Mouse (Mus musculus) CD4-positive, CD25-positive, alpha-beta regulatory T cell, adult 2 months (primary cell): ENCODE measurements around the gene Gimap3.

Source experiments
- DNase-seq: peaks from one replicate; pipeline ENCODE4 v3.0.0-alpha.2; 2012; ENCODE audit warnings: low read depth, low spot score

The Gimap3 gene

GRCm38 (mm10) chr6:48742422-48743351, 28.0 kb downstream of the Gimap3 start:
- peak; percentile 78 for DNase-seq

DNA sequence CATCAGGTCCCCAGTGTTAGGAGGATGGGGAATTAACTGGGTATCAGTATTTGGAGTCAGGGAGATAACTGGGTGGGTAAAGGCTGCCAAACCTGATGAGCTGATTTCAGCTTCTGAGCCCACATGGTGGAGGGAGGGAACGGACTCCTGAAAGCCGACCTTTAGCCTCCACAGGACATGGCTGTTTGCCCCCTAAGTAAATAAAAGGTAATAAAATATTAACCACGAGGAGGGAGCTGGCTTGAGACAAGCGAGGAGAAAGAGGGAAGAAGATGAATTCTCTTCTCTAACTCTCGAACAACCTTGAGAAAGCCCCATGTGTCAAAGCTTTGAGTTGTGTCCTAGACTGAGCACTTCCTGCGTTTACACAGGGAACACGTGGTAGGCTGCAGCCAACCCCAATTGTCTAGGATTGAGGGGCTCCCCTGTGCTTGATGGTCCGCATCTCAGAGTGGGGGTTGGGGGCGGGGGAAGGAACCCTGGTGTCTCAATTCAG, 28.9 kb downstream of the Gimap3 start:
- peak; percentile 68 for DNase-seq

- peak; percentile 63 for DNase-seq
Observed at GRCm38 (mm10) chr6:48741273-48741672, 29.4 kb downstream of the Gimap3 start.

GRCm38 (mm10) chr6:48740501-48741169, 30.0 kb downstream of the Gimap3 start:
- peak; percentile 51 for DNase-seq

- DNase-seq, result no peak
Observed at GRCm38 (mm10) chr6:48739780-48740055, 30.9 kb downstream of the Gimap3 start.

DNA sequence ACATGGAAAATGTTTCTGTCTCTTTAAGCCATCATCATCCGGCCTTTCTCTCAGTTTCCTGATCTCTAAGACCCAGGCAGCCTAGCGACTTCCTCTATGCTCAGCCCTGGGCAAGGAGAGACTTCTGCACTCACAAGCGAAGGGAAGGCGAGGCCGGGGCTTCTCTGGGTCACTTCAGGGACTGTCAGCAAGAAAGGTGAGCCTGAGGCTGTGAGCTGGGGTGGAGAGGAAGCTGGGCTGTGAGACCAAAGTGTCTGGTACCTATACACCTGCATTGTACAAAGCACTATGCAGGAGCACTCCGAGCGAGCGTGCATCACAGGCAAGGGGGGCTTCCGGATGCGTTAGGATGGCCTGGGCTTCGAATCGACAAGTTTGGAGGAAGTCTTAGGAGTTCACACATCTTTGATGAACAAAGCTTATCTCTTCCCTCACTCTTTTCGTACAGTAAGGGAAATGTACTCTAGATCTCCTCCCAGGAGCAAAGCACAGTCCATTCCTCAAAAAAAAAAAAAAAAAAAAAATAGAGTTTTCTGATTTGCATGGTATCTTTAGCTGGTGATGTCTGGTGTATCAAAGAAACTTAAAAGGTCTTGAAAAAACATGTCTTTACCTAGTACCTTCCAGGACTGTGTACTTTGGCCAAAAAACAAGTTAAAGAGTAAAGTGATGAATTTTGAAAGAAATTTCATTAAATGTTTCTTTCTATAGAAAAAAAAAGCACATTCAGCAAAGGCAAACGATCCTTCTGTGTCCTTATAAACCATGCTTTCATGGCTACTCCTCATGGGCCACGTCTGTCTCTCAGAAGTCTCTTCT, 31.5 kb downstream of the Gimap3 start, which contains the start of gene Gimap1:
TSS of gene Gimap1 (plus strand) at position 94 of the 819 bp plus-strand sequence.
- DNase-seq, result peak; percentile 82

DNA sequence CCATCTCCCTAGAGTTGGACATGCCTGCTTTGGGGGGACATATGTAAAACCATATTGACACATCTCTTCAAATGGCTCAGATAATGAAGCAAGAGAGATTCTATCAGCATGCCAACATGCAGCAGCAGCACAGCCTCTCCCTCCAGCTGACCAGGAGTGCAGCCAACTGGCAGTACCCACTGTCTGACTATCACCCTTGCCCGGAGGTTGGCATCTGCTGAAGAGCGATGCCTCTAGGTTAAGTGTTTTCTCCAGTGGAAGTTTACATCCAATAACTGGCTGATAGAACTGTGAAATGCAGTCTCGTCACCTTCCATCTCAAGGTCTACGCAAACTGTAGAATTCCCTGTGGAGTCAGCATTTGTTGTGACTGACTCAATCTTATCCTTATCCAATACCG, 33.0 kb downstream of the Gimap3 start:
- DNase-seq, result no peak

GRCm38 (mm10) chr6:48737053-48737452, 33.6 kb downstream of the Gimap3 start:
- peak; percentile 58 for DNase-seq

DNA sequence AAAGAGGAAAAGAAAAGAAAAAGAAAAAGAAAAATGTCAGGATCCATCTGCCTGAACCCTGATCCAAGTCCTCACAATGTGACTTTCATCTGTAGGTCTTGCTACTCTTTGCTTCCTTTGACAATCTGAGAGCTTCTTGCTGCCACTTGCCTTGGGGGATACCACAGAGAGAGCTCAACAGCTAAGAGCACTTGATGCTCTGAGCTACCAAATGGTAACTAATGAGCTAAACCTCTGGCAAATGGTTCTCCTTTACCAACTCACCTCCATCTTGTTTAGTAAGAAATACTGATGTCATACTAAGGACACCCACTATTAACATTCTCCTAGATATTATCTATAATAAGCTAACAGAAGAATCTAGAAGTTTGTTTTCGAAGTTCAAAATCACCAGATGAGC, 37.0 kb downstream of the Gimap3 start:
- peak; percentile 58 for DNase-seq

DNA sequence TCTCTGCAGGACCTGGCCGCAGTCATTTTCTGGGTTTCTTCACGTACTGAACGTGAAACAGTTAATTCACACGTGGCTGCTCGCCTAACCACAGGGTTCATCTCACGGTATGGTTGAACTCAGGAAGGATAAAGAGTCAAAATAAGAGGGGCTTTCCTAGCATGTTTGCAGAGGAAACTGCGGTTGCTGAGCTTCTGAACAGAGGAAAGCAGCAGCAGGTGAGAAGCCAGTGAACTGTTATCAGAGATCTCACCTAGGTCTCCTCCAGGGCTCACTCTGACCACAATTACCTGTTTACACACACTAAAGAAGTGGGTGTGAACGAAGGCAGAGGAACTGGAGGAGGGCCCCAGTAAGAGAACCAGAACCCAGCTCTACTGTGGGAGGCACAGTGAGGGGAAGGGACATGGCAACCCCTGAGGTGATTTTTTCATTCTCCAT, 37.8 kb downstream of the Gimap3 start:
- DNase-seq, result peak; percentile 94

- peak; percentile 92 for DNase-seq
Observed at GRCm38 (mm10) chr6:48727761-48728160, 42.9 kb downstream of the Gimap3 start.

DNA sequence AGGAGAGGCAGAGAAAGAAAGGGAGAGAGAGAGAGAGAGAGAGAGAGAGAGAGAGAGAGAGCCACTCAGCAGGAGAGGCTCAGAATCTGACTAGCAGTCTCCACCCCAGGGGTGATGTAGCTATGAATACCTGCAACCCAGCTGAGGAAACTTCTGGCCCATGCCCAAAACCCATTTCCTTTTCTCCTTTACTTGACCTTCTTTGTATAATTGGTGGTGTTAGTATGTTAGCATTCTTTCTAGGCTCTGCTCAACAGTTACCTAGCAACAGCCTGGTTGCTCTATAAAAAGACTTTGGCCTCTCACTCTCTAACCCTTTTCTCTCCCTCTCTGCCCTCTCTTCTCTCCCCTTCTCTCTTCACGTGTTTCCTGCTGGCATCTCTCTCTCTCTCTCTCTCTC, 45.2 kb downstream of the Gimap3 start:
- DNase-seq, result peak; percentile 90

DNA sequence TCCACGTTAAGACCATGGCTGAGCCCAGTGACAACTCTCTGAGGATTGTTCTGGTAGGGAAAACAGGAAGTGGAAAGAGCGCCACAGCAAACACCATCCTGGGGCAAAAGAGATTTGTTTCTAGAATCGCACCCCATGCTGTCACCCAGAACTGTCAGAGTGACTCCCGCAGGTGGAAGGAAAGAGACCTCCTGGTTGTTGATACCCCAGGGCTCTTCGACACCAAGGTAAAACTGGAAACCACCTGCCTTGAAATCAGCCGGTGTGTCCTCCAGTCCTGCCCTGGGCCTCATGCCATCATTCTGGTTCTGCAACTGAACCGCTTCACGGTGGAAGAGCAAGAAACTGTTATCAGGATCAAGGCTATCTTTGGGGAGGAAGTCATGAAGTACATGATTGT, 47.2 kb downstream of the Gimap3 start:
- peak; percentile 63 for DNase-seq

- DNase-seq, result no peak
Observed at GRCm38 (mm10) chr6:48720326-48720725, 50.3 kb downstream of the Gimap3 start.

DNA sequence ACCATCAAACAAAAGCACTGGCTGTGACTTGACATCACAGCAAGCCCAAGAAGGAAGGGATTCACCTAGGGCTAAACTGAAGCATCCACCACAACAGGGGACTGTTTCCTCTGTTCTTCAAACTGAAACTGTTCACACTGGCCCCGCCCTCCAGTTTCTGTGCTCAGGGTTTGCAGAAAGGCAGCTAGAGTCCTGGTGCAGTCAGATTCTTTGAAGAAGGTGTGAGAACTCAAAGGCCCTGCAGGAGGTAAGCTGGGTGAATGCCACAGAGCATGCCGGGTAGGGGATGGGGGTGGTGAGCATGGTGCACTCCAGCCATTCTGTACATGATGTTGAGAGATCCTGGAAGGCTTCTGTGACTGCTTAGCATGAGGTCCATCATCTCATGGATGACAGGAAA, 52.2 kb downstream of the Gimap3 start, which contains the start of the genes Gm28053 and Gimap7:
TSS of gene Gm28053 (plus strand) at position 153 of the 400 bp plus-strand sequence.
TSS of gene Gimap7 (plus strand) at position 167 of the 400 bp plus-strand sequence.
- peak; percentile 93 for DNase-seq
